Mouse (Mus musculus): ENCODE results near the gene Prpsap1.

Prpsap1 gene

GRCm38 (mm10) chr11:116459786-116460185 lies 34.2 kb downstream of the Prpsap1 start:
- in situ Hi-C loops (cut with MboI; ENCODE audit: low pct_unique_long_range_greater_than_20kb in 1 of 2, low sequenced_read_pairs in 2 of 2, unreplicated experiment in 1 of 2), result loop anchor here (5.0 to 10.0 kb wide), 3 partner anchors 142 to 237 kb away; no protein-coding TSS in a partner anchor

GRCm38 (mm10) chr11:116456234-116456633 lies 37.8 kb downstream of the Prpsap1 start:
- in situ Hi-C loops (cut with MboI; ENCODE audit: low pct_unique_long_range_greater_than_20kb in 1 of 2, low sequenced_read_pairs in 2 of 2, unreplicated experiment in 1 of 2), result loop anchor here (5.0 to 10.0 kb wide), 3 partner anchors 139 to 234 kb away; no protein-coding TSS in a partner anchor

DNA sequence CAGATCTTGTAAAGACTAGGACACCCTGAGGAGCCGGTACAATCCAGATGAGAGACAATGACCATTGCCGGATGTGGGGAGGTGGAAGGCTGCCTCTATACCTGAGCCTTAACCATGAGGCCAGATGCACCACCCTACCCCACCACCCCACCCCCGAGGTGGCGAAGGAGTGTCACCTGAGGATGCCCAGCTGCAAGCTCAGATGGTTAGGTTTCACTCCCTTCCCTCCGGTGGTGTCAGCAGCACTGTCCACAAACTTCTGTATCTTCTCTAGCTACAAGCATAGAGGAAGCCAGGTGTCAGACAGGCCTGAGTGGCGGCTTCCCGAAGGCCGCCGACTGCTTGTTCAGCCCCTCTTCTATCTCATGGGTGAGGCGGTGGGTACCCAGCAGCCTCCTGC lies 40.1 kb downstream of the Prpsap1 start:
- in situ Hi-C loops (cut with MboI; ENCODE audit: low pct_unique_long_range_greater_than_20kb in 1 of 2, low sequenced_read_pairs in 2 of 2, unreplicated experiment in 1 of 2), result loop anchor here in 1 of 2 experiments (10.0 kb wide), 1 partner anchor 229 kb away; no protein-coding TSS in a partner anchor

DNA sequence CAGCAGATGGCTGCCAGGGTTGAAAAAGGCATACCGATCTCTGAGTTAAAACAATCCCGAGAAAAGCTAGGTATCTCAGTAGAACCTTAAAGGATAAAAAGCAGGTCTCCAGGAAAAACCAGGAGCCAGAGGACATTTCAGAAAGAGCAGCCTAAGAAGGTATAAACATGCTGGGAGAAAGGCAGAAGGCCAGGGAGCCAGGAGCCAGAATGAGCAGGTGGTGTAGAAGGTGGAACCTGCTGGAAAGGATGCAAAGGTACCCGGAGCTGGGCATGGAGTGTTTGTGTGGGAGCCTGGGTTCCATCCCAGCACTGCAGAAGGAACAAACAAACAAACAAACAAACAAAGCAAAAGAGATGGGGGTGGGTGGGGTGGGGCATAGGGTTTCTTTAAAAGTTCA lies 44.7 kb downstream of the Prpsap1 start:
- in situ Hi-C loops (cut with MboI; ENCODE audit: low pct_unique_long_range_greater_than_20kb in 1 of 2, low sequenced_read_pairs in 2 of 2, unreplicated experiment in 1 of 2), result loop anchor here in 1 of 2 experiments (5.0 kb wide), 1 partner anchor 132 kb away; no protein-coding TSS in a partner anchor

DNA sequence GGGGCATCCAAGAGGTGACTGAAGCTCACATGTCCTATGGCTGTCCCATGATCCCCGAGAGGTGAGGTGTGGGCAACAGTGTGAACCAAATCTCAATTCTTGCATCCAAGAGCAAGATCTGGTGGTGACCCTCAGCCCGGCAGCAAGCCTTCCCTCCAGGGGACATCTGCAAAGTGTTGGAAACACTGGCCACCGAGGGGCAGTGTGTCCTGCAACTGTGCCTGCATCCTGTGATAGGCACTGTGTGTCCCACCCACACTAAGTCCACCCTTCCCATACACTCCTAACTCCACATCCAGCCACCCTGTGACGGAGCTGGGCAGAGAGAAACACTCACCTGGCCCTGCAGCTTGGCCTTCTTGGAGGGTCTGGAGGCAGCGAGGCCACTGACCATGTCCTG lies 46.2 kb downstream of the Prpsap1 start:
- in situ Hi-C loops (cut with MboI; ENCODE audit: low pct_unique_long_range_greater_than_20kb in 1 of 2, low sequenced_read_pairs in 2 of 2, unreplicated experiment in 1 of 2), result loop anchor here in 1 of 2 experiments (5.0 kb wide), 1 partner anchor 131 kb away; no protein-coding TSS in a partner anchor

- in situ Hi-C loops (cut with MboI; ENCODE audit: low pct_unique_long_range_greater_than_20kb in 1 of 2, low sequenced_read_pairs in 2 of 2, unreplicated experiment in 1 of 2), result loop anchor here in 1 of 2 experiments (5.0 kb wide), 1 partner anchor 129 kb away; no protein-coding TSS in a partner anchor
Measured at GRCm38 (mm10) chr11:116446308-116446887, 47.6 kb downstream of the Prpsap1 start.

DNA sequence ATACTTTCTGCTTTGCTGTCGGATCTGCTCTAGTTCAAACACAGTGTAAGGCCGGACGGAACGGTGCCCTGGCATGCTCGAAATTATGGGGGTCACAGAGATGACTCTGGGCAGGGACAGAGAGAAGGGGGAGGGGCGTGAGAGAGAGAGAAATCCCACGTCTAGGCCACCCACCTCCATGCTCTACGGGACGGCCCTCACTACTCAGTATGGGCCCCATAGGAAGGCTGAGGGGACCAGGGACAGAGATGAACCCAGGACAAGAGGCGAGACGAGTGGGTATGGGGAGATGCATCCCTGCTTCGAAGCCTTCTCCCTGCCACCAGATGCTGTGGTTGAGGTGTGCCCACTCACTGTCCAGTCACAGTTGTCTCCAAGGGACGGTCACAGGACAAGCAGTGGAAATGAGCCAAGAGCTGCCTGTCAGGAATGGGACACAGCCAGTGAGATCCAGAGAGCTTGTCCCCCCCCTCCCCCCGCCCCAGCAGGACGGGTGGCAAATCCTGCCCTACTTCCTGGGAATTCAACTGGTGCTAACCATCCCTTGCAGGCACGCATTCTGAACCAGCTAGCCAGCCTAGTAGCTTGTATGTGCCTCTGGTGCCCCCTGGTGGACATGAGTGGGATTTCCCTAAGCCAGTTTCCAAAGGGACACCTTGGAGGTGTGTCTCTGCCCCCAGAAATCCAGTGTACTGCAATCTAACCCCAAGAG lies 48.2 kb downstream of the Prpsap1 start:
- in situ Hi-C loops (cut with MboI; ENCODE audit: low pct_unique_long_range_greater_than_20kb in 1 of 2, low sequenced_read_pairs in 2 of 2, unreplicated experiment in 1 of 2), result loop anchor here in 1 of 2 experiments (5.0 kb wide), 1 partner anchor 128 kb away; no protein-coding TSS in a partner anchor

GRCm38 (mm10) chr11:116443935-116444334 lies 50.1 kb downstream of the Prpsap1 start:
- in situ Hi-C loops (cut with MboI; ENCODE audit: low pct_unique_long_range_greater_than_20kb in 1 of 2, low sequenced_read_pairs in 2 of 2, unreplicated experiment in 1 of 2), result no loop called here

GRCm38 (mm10) chr11:116443311-116443710 lies 50.7 kb downstream of the Prpsap1 start:
- in situ Hi-C loops (cut with MboI; ENCODE audit: low pct_unique_long_range_greater_than_20kb in 1 of 2, low sequenced_read_pairs in 2 of 2, unreplicated experiment in 1 of 2), result no loop called here

DNA sequence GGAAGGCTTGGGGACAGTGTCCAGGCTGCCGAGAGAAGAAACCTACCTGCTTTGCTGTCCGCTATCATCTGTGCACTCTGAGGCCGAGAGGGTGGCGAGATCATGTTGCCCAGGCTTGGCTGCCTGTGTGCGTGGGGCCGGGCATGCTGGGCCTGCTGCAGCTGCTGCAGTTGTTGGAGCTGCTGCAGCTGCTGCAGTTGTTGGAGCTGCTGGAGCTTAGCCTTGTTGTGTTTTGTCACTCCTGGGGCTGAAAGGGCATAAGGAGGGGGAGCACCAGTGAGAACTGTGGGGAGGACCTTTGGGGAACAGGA lies 51.2 kb downstream of the Prpsap1 start:
- in situ Hi-C loops (cut with MboI; ENCODE audit: low pct_unique_long_range_greater_than_20kb in 1 of 2, low sequenced_read_pairs in 2 of 2, unreplicated experiment in 1 of 2), result no loop called here

DNA sequence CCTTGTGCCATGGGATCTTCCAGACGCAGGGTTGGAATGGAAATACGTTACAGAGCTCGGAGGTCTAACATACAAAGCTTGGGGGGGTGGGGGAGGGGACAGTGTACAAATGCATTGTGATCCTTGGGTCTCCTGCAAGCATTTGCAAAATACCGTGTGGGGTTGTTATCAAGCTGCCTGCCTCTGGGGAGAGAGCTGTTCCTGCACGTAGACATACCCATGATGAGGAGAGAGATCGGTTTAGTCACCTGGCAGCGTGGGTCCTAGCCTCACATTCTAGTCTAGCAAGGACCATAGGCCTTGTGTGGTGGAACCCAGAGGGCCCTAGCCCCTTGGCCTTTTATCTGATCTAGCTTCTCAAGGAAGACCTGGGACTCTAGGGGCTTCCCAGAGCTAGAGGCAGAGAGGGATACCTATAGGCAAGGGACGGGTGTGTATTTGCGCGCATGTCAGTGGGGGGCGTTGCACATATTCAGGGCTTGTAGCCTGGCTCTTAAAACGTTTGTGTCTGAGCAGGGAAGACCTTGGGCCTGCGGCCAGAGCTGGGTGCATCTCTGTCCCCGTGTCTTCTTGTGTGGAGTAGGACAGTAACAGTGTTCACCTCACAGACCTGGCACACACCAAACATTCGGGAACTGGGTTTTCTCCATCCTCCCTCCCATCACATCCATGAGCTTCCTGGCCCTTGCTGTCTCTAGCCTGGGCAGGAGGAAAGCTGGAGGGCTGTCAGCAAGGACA lies 51.7 kb downstream of the Prpsap1 start:
- in situ Hi-C loops (cut with MboI; ENCODE audit: low pct_unique_long_range_greater_than_20kb in 1 of 2, low sequenced_read_pairs in 2 of 2, unreplicated experiment in 1 of 2), result no loop called here

DNA sequence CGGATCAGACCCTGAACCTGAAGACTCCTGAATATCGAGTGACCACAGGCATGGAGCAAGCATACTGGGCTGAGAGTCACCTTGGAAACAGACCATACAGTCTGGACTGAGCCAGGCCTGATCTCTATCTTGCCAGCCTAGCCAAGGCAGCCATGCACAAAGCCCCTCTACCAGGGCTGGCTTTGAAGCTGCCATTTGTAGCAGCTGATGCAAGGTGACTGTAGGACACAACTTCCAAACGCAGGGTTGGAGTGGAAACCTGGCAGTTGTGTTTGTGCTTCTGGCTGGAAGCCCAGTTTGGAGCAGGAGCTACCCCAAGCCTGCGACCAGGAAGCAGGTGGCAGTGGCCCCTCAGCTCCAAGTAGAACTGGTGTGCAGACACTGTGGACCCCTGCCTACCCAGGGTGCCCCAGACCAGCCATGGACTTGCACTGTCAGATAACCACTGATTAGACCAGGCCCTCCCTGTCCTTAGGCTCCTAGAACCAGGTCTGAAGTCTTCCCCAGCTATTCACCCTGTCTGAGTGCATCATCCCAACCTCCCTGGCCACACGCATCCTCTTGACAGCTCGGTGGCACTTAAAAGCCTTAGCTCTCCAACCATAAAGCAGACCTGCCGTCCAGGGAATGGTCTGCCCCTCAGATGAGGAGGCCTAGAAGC lies 53.5 kb downstream of the Prpsap1 start:
- in situ Hi-C loops (cut with MboI; ENCODE audit: low pct_unique_long_range_greater_than_20kb in 1 of 2, low sequenced_read_pairs in 2 of 2, unreplicated experiment in 1 of 2), result no loop called here

DNA sequence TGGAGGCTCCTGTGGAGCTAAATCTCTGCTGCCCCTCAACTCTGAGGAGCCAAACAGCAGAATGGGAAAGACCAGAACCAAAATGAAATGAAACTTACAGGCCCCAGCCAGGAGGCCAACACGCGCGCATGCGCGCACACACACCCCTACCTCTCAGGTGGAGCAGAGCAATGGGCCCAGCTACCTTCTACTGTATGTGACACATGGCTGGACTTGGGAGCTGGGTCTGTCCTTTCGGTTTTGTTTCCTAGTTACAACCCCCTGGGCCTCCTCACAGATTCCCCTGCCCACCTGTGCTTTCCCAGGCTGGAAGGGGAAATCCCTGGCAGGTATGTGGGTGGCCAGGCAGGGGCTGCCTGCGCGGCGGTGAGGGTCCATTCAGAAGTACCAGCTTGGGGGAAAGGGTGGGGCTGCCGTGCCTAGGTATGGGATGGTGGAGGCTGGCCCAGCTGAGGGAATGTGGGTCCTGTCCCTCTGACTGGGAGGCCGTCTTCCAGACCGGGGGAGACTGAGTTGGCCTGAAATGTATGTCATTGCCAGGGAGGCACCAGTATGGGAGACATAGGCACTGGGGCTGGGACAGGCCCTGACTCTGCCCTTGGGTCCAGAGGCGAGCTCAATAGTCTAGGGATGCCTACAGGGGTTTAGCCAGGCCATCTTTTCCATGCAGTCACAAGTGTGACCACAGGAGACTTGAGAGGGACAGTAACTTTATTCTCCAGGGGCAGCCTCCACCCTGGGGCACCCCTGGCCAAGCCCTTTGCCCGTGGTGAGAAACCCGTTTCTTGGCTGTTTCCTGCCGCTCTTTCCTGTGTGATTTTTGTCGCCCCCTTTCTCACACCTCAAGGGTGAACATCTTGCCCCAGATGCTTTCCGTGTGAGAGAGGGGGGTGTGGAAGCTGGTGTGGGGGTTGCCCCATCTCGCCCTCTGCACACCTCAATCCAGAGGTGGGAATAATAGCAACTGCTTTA lies 54.4 kb downstream of the Prpsap1 start:
- in situ Hi-C loops (cut with MboI; ENCODE audit: low pct_unique_long_range_greater_than_20kb in 1 of 2, low sequenced_read_pairs in 2 of 2, unreplicated experiment in 1 of 2), result no loop called here

- in situ Hi-C loops (cut with MboI; ENCODE audit: low pct_unique_long_range_greater_than_20kb in 1 of 2, low sequenced_read_pairs in 2 of 2, unreplicated experiment in 1 of 2), result no loop called here
Measured at GRCm38 (mm10) chr11:116437541-116437940, 56.5 kb downstream of the Prpsap1 start.

DNA sequence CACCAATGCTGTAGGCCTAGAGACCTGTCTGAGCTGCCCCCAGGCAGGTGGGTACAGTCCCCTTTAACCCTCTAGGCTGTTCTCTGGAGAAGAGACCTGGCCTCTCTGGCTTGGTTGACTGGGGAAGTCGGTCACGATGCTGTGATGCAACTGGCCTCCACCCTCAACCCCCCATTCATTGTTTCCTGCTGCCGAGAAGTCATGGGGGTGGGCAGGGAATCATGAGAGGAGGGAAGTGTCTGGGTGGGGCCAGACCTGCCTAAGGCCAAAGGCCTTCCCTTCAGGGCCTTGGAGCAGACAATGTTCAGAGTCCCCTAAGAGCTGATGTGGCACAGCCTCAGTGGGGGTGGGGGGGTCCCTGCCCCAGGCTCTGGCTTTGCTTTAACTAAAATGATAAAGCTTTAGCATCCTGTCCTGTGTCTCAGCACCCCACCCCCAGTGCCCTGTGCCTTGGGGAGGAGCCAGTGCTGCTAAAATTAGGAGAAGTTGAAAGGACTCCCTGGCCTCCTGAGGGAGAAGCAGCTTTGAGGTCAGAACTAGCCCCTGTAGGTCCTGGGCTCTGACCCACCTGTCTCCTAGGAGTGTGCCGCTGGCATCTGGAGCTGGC lies 57.2 kb downstream of the Prpsap1 start:
- in situ Hi-C loops (cut with MboI; ENCODE audit: low pct_unique_long_range_greater_than_20kb in 1 of 2, low sequenced_read_pairs in 2 of 2, unreplicated experiment in 1 of 2), result no loop called here

DNA sequence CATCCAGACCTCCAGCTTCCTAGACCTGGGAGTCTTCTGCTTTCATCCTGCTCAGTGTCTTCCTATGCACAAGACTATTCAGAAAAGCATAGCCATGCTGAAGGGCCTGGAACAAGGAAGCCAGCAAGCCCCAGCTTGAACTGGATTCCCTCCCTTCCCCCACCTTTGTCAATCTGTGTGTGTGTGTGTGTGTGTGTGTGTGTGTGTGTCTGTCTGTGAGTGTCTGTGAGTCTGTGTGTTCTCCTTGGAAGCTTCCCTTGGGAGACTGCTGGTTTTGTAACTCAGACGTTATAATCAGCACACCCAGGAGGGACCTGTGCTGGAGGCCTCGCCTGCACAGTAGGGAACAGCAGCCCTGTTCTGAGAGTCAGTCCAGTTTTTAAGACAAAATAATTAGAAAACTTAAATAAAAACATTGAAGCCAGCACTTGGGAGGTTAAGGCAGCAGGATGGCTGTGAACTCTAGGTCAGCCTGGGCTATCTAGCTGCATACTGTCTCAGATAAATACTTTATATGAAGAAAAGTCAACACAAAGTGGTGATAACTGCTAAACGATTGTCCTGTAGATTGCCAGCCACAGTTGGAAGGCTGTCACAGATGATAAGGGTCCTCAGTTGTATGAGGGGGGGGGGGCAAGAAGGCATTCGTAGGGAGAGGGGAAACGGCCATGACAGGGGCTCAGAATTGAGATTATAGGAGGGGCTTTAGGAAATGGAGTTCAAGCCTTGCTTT lies 57.8 kb downstream of the Prpsap1 start:
- in situ Hi-C loops (cut with MboI; ENCODE audit: low pct_unique_long_range_greater_than_20kb in 1 of 2, low sequenced_read_pairs in 2 of 2, unreplicated experiment in 1 of 2), result no loop called here
